Mouse (Mus musculus) MN1 (cell line): ENCODE measurements around the gene Pdia4.
"Not testable (repeated sequence)": the region's sequence is repeated elsewhere in the genome, so short reads cannot be mapped to it uniquely, and the experiment has no call there.

Source experiments
- DNase-seq: peaks from one replicate; pipeline ENCODE4 v3.0.0-alpha.2; 2016; ENCODE audit warnings: low spot score

The Pdia4 gene

GRCm38 (mm10) chr6:47811324-47811723, 1.9 kb downstream of the Pdia4 start:
- no peak for DNase-seq

GRCm38 (mm10) chr6:47810181-47810580, 3.0 kb downstream of the Pdia4 start:
- no peak for DNase-seq

GRCm38 (mm10) chr6:47809053-47809452, 4.2 kb downstream of the Pdia4 start:
- no peak for DNase-seq

- no peak for DNase-seq
Observed at GRCm38 (mm10) chr6:47808545-47808944, 4.7 kb downstream of the Pdia4 start.

GRCm38 (mm10) chr6:47807419-47807818, 5.8 kb downstream of the Pdia4 start:
- no peak for DNase-seq

- no peak for DNase-seq
Observed at GRCm38 (mm10) chr6:47805520-47805919, 7.7 kb downstream of the Pdia4 start.

- DNase-seq, result peak; percentile 81
Observed at GRCm38 (mm10) chr6:47799079-47799478, 14.2 kb downstream of the Pdia4 start.

- peak; percentile 64 for DNase-seq
Observed at GRCm38 (mm10) chr6:47794106-47794830, 19.0 kb downstream of the Pdia4 start.

GRCm38 (mm10) chr6:47793284-47793683, 19.9 kb downstream of the Pdia4 start:
- no peak for DNase-seq

- no peak for DNase-seq
Observed at GRCm38 (mm10) chr6:47792533-47792932, 20.7 kb downstream of the Pdia4 start.

GRCm38 (mm10) chr6:47790745-47791144, 22.5 kb downstream of the Pdia4 start:
- DNase-seq, result peak; percentile 19

- peak; percentile 67 for DNase-seq
Observed at GRCm38 (mm10) chr6:47788821-47789220, 24.4 kb downstream of the Pdia4 start.

- DNase-seq, result peak; percentile 89
Observed at GRCm38 (mm10) chr6:47787941-47788736, 25.1 kb downstream of the Pdia4 start.

GRCm38 (mm10) chr6:47784707-47785412, 28.4 kb downstream of the Pdia4 start:
- DNase-seq, result no peak

GRCm38 (mm10) chr6:47781091-47781968, 31.9 kb downstream of the Pdia4 start:
- peak; percentile 75 for DNase-seq

GRCm38 (mm10) chr6:47780576-47781013, 32.6 kb downstream of the Pdia4 start:
- DNase-seq, result peak; percentile 49

- DNase-seq, result peak; percentile 57
Observed at GRCm38 (mm10) chr6:47771760-47772159, 41.5 kb downstream of the Pdia4 start.

- DNase-seq, result not testable (repeated sequence)
Observed at GRCm38 (mm10) chr6:47771113-47771512, 42.1 kb downstream of the Pdia4 start.

GRCm38 (mm10) chr6:47769861-47770260, 43.4 kb downstream of the Pdia4 start:
- DNase-seq, result not testable (repeated sequence)

- DNase-seq, result not testable (repeated sequence)
Observed at GRCm38 (mm10) chr6:47768520-47768919, 44.7 kb downstream of the Pdia4 start.

- not testable (repeated sequence) for DNase-seq
Observed at GRCm38 (mm10) chr6:47767355-47767754, 45.9 kb downstream of the Pdia4 start.
